Mouse (Mus musculus) kidney, embryonic 14.5 days (tissue): Measurements from ENCODE around the gene Insc. TPM values are rescaled to one million over a fixed set of nuclear protein-coding genes. Genes with fewer than 3 reads are reported as not detected.
"Not testable (repeated sequence)": the region's sequence is repeated elsewhere in the genome, so short reads cannot be mapped to it uniquely, and the experiment has no call there.

Experiments
- ATAC-seq: fragments of 200-750 bp; cut with Nextera tagmentation; 2 replicates; pipeline ENCODE4 v1.8.0; 2017; ENCODE audit warnings: moderate number of reproducible peaks, mild to moderate bottlenecking, moderate TSS enrichment, moderate library complexity; ENCODE audit not compliant: low FRiP score, low TSS enrichment
- H3K27ac ChIP-seq: fragments of 300-500 bp; sonication (generic); 2 replicates; pipeline ENCODE4 v1.5.1; 2014; ENCODE audit warnings: low read depth, mild to moderate bottlenecking, low read length, moderate library complexity, mixed read lengths
- H3K27me3 ChIP-seq: fragments of 300-500 bp; sonication (generic); 2 replicates; pipeline ENCODE4 v1.6.1; 2014; ENCODE audit warnings: mild to moderate bottlenecking, low read length; ENCODE audit not compliant: control insufficient read depth, insufficient read depth
- H3K36me3 ChIP-seq: fragments of 300-500 bp; sonication (generic); 2 replicates; pipeline ENCODE4 v1.6.1; 2014; ENCODE audit warnings: low read length, mixed read lengths; ENCODE audit not compliant: control insufficient read depth, insufficient read depth
- H3K4me1 ChIP-seq: fragments of 300-500 bp; sonication (generic); 2 replicates; pipeline ENCODE4 v1.6.1; 2014; ENCODE audit warnings: low read length, mixed read lengths; ENCODE audit not compliant: control insufficient read depth, insufficient read depth
- H3K4me2 ChIP-seq: fragments of 300-500 bp; sonication (generic); replicated peaks from 2 replicates; pipeline ENCODE4 v1.6.1; 2014; ENCODE audit warnings: low read depth, mild to moderate bottlenecking, low read length
- H3K4me3 ChIP-seq: fragments of 300-500 bp; sonication (generic); 2 replicates; pipeline ENCODE4 v1.5.1; 2014; ENCODE audit warnings: mild to moderate bottlenecking, low read length
- H3K9ac ChIP-seq: fragments of 300-500 bp; sonication (generic); 2 replicates; pipeline ENCODE4 v1.6.1; 2014; ENCODE audit warnings: low read depth, mild to moderate bottlenecking, low read length, moderate library complexity
- H3K9me3 ChIP-seq: fragments of 300-500 bp; sonication (generic); 2 replicates; pipeline ENCODE4 v1.6.1; 2016; ENCODE audit warnings: low read length; ENCODE audit not compliant: control insufficient read depth
- WGBS: fragments of 180-500 bp; shearing (Covaris S2); extraction: QIAGEN DNeasy Blood & Tissue Kit; methylation state at CpG from one replicate; pipeline ENCODE4 v1.1.7; 2014; 5-methylcytosine and 5-hydroxymethylcytosine counted together
- polyA plus RNA-seq: library from polyadenylated mRNA; unstranded; fragments of >200 nt; fragmentation: Nextera tagmentation; extraction: Ambion mirVana; gene quantifications from 2 replicates; pipeline ENCODE4 v1.2.1, GENCODE M21; 2014

Insc gene
- polyA plus RNA-seq, 1 experiment from 2014 or later: 1.6 TPM

- H3K9ac ChIP-seq: no peak overlapping the region
- H3K4me2 ChIP-seq: no peak overlapping the region
- 79% methylated on average over 6 of the region's 6 CpGs for WGBS
- no peaks in the 10 kb centered on the region for H3K36me3 ChIP-seq
- no peak overlapping the region for H3K4me3 ChIP-seq
- no peaks in the 10 kb centered on the region for H3K27me3 ChIP-seq
- ATAC-seq: no peak
- H3K4me1 ChIP-seq: no peaks in the 10 kb centered on the region
- no peaks in the 10 kb centered on the region for H3K9me3 ChIP-seq
- no peak overlapping the region for H3K27ac ChIP-seq
Observed at GRCm38 (mm10) chr7:114731175-114731574, 12.3 kb upstream of the Insc start.

- H3K9ac ChIP-seq, H3K4me1 ChIP-seq, H3K4me3 ChIP-seq, H3K36me3 ChIP-seq, H3K4me2 ChIP-seq, H3K27ac ChIP-seq, H3K9me3 ChIP-seq, H3K27me3 ChIP-seq, ATAC-seq: not testable (repeated sequence)
- WGBS: 56% methylated on average over 4 of the region's 4 CpGs
Observed at GRCm38 (mm10) chr7:114731700-114732099, 11.8 kb upstream of the Insc start.

- 89% methylated on average over 5 of the region's 5 CpGs for WGBS
- H3K9ac ChIP-seq: no peak overlapping the region
- H3K4me3 ChIP-seq: no peak overlapping the region
- H3K4me2 ChIP-seq: no peak overlapping the region
- H3K9me3 ChIP-seq: no peaks in the 10 kb centered on the region
- no peaks in the 10 kb centered on the region for H3K27me3 ChIP-seq
- H3K4me1 ChIP-seq: no peaks in the 10 kb centered on the region
- no peaks in the 10 kb centered on the region for H3K36me3 ChIP-seq
- no peak overlapping the region for H3K27ac ChIP-seq
- no peak for ATAC-seq
Observed at GRCm38 (mm10) chr7:114736256-114736655, 7.2 kb upstream of the Insc start.

GRCm38 (mm10) chr7:114738166-114738565 is 5.3 kb upstream of the Insc start:
- H3K9me3 ChIP-seq: no peaks in the 10 kb centered on the region
- H3K4me2 ChIP-seq: no peak overlapping the region
- no peaks in the 10 kb centered on the region for H3K27me3 ChIP-seq
- no peaks in the 10 kb centered on the region for H3K36me3 ChIP-seq
- H3K4me1 ChIP-seq: no peaks in the 10 kb centered on the region
- no peak overlapping the region for H3K27ac ChIP-seq
- H3K4me3 ChIP-seq: no peak overlapping the region
- no peak overlapping the region for H3K9ac ChIP-seq
- ATAC-seq: no peak

GRCm38 (mm10) chr7:114740360-114741165 is 2.9 kb upstream of the Insc start:
- no peak overlapping the region for H3K4me2 ChIP-seq
- WGBS: 44% methylated on average over 6 of the region's 6 CpGs

GRCm38 (mm10) chr7:114744639-114745245 is 1.2 kb downstream of the Insc start:
- Histone ChIP-seq H3K4me1 (peaks cover 8% of the 10 kb centered on the region; the same call in 1 of the 2 replicates), H3K36me3 (no peaks in the 10 kb centered on the region), H3K9ac (no peak overlapping the region), H3K4me2 (no peak overlapping the region), H3K9me3 (no peaks in the 10 kb centered on the region), H3K4me3 (no peak overlapping the region), H3K27me3 (no peaks in the 10 kb centered on the region), H3K27ac (no peak overlapping the region)
- ATAC-seq: no peak
- WGBS: 71% methylated on average over 3 of the region's 3 CpGs

More at GRCm38 (mm10) chr7:114740360-114741165, 2.9 kb upstream of the Insc start:
- Histone ChIP-seq H3K27me3 (no peaks in the 10 kb centered on the region), H3K36me3 (no peaks in the 10 kb centered on the region), H3K4me1 (peaks cover 6% of the 10 kb centered on the region; the same call in 1 of the 2 replicates), H3K9me3 (no peaks in the 10 kb centered on the region), H3K9ac (no peak overlapping the region), H3K4me3 (no peak overlapping the region), H3K27ac (no peak overlapping the region)
- ATAC-seq: no peak

- H3K36me3 ChIP-seq: no peaks in the 10 kb centered on the region
- peak overlapping the region; percentile 20; the same call in 1 of the 2 replicates for H3K9ac ChIP-seq
- H3K4me2 ChIP-seq: peak overlapping the region; percentile 67
- H3K27ac ChIP-seq: no peak overlapping the region
- H3K4me3 ChIP-seq: peak overlapping the region; percentile 38
- H3K27me3 ChIP-seq: no peaks in the 10 kb centered on the region
- H3K9me3 ChIP-seq: no peaks in the 10 kb centered on the region
- H3K4me1 ChIP-seq: peaks cover 8% of the 10 kb centered on the region; the same call in 1 of the 2 replicates
- 4% methylated on average over 34 of the region's 34 CpGs for WGBS
- ATAC-seq: peak; percentile 73
Observed at GRCm38 (mm10) chr7:114745481-114746271, 2.2 kb downstream of the Insc start.

GRCm38 (mm10) chr7:114747596-114747995 is 4.1 kb downstream of the Insc start:
- H3K4me1 ChIP-seq: peaks cover 8% of the 10 kb centered on the region; the same call in 1 of the 2 replicates
- H3K27me3 ChIP-seq: no peaks in the 10 kb centered on the region
- H3K36me3 ChIP-seq: no peaks in the 10 kb centered on the region
- no peak overlapping the region for H3K4me3 ChIP-seq
- no peak overlapping the region for H3K27ac ChIP-seq
- no peak for ATAC-seq
- no peak overlapping the region for H3K4me2 ChIP-seq
- H3K9ac ChIP-seq: no peak overlapping the region
- H3K9me3 ChIP-seq: no peaks in the 10 kb centered on the region
- WGBS: 56% methylated on average over 3 of the region's 3 CpGs
